Mouse (Mus musculus): ENCODE data around the gene Syncrip.

Syncrip gene

GRCm38 (mm10) chr9:88482230-88482828 is at the start of gene Syncrip:
Gene Syncrip, minus strand, starts transcription at chr9:88482574.
- peak; percentile 92 to 93 for DNase-seq

GRCm38 (mm10) chr9:88529979-88530580 is 47.7 kb upstream of the Syncrip start:
- no peak for DNase-seq

- DNase-seq: no peak
Observed at GRCm38 (mm10) chr9:88529571-88529970, 47.2 kb upstream of the Syncrip start.

GRCm38 (mm10) chr9:88528736-88529135 is 46.4 kb upstream of the Syncrip start:
- no peak for DNase-seq

GRCm38 (mm10) chr9:88527956-88528355 is 45.6 kb upstream of the Syncrip start:
- no peak for DNase-seq

- no peak for DNase-seq
Observed at GRCm38 (mm10) chr9:88525341-88525740, 43.0 kb upstream of the Syncrip start.

- no peak for DNase-seq
Observed at GRCm38 (mm10) chr9:88524796-88525195, 42.4 kb upstream of the Syncrip start.

- DNase-seq: no peak
Observed at GRCm38 (mm10) chr9:88524367-88524766, 42.0 kb upstream of the Syncrip start.

GRCm38 (mm10) chr9:88523335-88523668 is 40.9 kb upstream of the Syncrip start:
- no peak for DNase-seq

- DNase-seq: peak; percentile 97 to 98
Observed at GRCm38 (mm10) chr9:88522569-88523334, 40.4 kb upstream of the Syncrip start.

- no peak for DNase-seq
Observed at GRCm38 (mm10) chr9:88521961-88522568, 39.7 kb upstream of the Syncrip start.

- DNase-seq: no peak
Observed at GRCm38 (mm10) chr9:88520849-88521483, 38.6 kb upstream of the Syncrip start.

- no peak for DNase-seq
Observed at GRCm38 (mm10) chr9:88520122-88520848, 37.9 kb upstream of the Syncrip start.

- DNase-seq: no peak
Observed at GRCm38 (mm10) chr9:88519390-88520121, 37.2 kb upstream of the Syncrip start.

- DNase-seq: no peak
Observed at GRCm38 (mm10) chr9:88516361-88516995, 34.1 kb upstream of the Syncrip start.

- DNase-seq: no peak
Observed at GRCm38 (mm10) chr9:88515546-88515945, 33.2 kb upstream of the Syncrip start.

GRCm38 (mm10) chr9:88501846-88502245 is 19.5 kb upstream of the Syncrip start:
- no peak for DNase-seq

- no peak for DNase-seq
Observed at GRCm38 (mm10) chr9:88500112-88500511, 17.7 kb upstream of the Syncrip start.

- no peak for DNase-seq
Observed at GRCm38 (mm10) chr9:88492522-88492921, 10.1 kb upstream of the Syncrip start.

- DNase-seq: no peak
Observed at GRCm38 (mm10) chr9:88484531-88484930, 2.2 kb upstream of the Syncrip start.

GRCm38 (mm10) chr9:88482829-88483396 is 539 bp upstream of the Syncrip start:
- peak; percentile 83 to 84 for DNase-seq
